Mouse (Mus musculus): ENCODE data around the gene Hsd3b7. TPM values are rescaled to one million over a fixed set of nuclear protein-coding genes. Genes with fewer than 3 reads are reported as not detected.

The Hsd3b7 gene
- 35.2 and 37.3 TPM in 2 replicates for polyA plus RNA-seq (2015; fragmentation: Nextera tagmentation; extraction: Ambion mirVana)

DNA sequence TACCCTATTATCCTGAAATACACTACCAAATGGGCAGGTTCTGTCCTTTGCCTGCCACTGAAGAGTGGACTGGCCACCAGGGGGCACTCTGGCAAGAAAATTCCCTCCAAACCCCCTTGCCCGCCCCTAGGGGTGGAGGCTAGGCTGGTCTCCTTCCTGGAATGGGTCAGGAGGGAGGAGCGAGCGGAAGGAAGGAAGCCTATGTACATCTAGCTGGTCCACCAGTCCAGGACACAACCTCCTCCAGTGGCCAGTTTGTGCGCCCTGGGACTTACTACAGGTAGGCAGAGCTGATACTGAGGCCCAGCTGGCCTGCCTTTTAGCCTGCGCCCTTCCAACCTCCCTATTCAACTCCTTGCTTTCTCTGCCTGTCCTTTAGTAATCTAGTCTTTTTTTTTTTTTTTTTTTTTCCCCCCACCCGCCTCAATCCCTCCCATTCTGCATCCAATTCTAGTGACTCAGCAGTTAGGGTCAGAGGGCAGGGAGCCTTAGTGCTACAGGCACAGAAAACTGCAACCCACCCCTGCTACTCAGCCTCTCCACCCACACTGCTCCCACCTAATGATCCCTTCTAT, at the start of gene Hsd3b7:
Gene Hsd3b7 (plus strand): TSS at position 170 of the 575 bp plus-strand sequence.
- ATAC-seq = peak; percentile 86
- H3K4me1 ChIP-seq (replicated peaks; ENCODE audit: control insufficient read depth, insufficient read depth, low read length) = 0 out of 2 replicates have a peak, but pooled peaks cover 3% of the 10 kb centered on the region
- H3K4me2 ChIP-seq (replicated peaks; ENCODE audit: low read depth) = peak within 1 kb of the TSS; percentile 57
- H3K9ac ChIP-seq (ENCODE audit: low read depth, low read length) = peak within 1 kb of the TSS; percentile 22; the same call in 1 of the 2 replicates
- 25% methylated on average over 4 of the region's 6 CpGs for WGBS
- H3K4me3 ChIP-seq (ENCODE audit: low read depth, low read length) = peak within 1 kb of the TSS; percentile 25
- peak; percentile 99 for TF ChIP-seq CTCF (IDR thresholded peaks at IDR 0.05; ENCODE audit: low read depth)
- peak within 1 kb of the TSS; percentile 58 for H3K27ac ChIP-seq (ENCODE audit: low read depth, low read length)
- no peaks in the 10 kb centered on the region for H3K27me3 ChIP-seq (replicated peaks; ENCODE audit: control insufficient read depth, insufficient read depth, low read length)
- no peaks in the 10 kb centered on the region for H3K9me3 ChIP-seq (ENCODE audit: control insufficient read depth)
- peaks cover 57% of the 10 kb centered on the region for H3K36me3 ChIP-seq (ENCODE audit: control insufficient read depth, insufficient read depth)

DNA sequence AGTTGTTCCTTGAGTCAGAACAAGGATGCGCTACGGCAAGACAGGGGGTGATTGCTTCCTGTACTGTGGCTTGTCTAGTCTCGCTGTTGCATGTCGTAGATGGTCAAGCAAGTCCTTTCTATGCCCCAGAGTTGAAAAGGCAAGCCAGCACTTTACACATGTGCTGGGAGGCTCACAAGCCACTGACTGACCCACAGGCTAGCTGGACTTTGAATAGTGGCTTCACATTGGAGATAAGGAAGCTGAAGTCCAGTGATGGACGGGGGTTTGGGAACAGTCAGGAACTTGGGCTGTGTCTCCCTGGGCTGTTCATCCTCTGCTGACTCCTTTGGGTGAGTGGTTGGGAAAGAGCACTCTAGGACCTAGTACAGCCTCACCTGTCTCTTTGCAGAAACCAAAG, 48.8 kb upstream of the Hsd3b7 start:
- no peak for ATAC-seq
- H3K9ac ChIP-seq (ENCODE audit: low read depth, low read length) = no peak overlapping the region
- H3K27ac ChIP-seq (ENCODE audit: low read depth, low read length) = no peak overlapping the region
- peaks cover 77% of the 10 kb centered on the region for H3K36me3 ChIP-seq (ENCODE audit: control insufficient read depth, insufficient read depth)
- no peaks in the 10 kb centered on the region for H3K4me1 ChIP-seq (replicated peaks; ENCODE audit: control insufficient read depth, insufficient read depth, low read length)
- WGBS = 86% methylated on average over 5 of the region's 5 CpGs
- TF ChIP-seq CTCF (IDR thresholded peaks at IDR 0.05; ENCODE audit: low read depth) = no peak
- no peaks in the 10 kb centered on the region for H3K9me3 ChIP-seq (ENCODE audit: control insufficient read depth)
- no peaks in the 10 kb centered on the region for H3K27me3 ChIP-seq (replicated peaks; ENCODE audit: control insufficient read depth, insufficient read depth, low read length)
- no peak overlapping the region for H3K4me2 ChIP-seq (replicated peaks; ENCODE audit: low read depth)
- H3K4me3 ChIP-seq (ENCODE audit: low read depth, low read length) = no peak overlapping the region

DNA sequence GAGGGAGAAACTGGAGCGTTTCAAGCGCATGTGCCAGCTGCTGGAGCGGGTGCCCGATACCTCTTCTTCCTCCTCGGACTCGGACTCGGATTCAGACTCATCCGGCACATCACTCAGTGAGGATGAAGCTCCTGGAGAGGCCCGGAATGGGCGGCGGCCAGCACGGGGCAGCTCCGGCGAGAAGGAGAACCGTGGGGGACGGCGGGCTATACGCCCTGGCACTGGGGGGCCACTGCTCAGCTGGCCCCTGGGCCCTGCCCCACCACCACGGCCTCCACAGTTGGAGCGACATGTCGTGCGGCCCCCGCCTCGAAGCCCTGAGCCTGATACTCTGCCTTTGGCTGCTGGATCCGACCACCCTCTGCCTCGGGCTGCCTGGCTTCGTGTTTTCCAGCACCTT, 48.3 kb upstream of the Hsd3b7 start:
- no peaks in the 10 kb centered on the region for H3K4me1 ChIP-seq (replicated peaks; ENCODE audit: control insufficient read depth, insufficient read depth, low read length)
- 92% methylated on average over 27 of the region's 27 CpGs for WGBS
- H3K27me3 ChIP-seq (replicated peaks; ENCODE audit: control insufficient read depth, insufficient read depth, low read length) = no peaks in the 10 kb centered on the region
- no peak overlapping the region for H3K27ac ChIP-seq (ENCODE audit: low read depth, low read length)
- H3K36me3 ChIP-seq (ENCODE audit: control insufficient read depth, insufficient read depth) = peaks cover 81% of the 10 kb centered on the region
- H3K4me3 ChIP-seq (ENCODE audit: low read depth, low read length) = no peak overlapping the region
- no peak for ATAC-seq
- H3K4me2 ChIP-seq (replicated peaks; ENCODE audit: low read depth) = no peak overlapping the region
- TF ChIP-seq CTCF (IDR thresholded peaks at IDR 0.05; ENCODE audit: low read depth) = no peak
- no peak overlapping the region for H3K9ac ChIP-seq (ENCODE audit: low read depth, low read length)
- H3K9me3 ChIP-seq (ENCODE audit: control insufficient read depth) = no peaks in the 10 kb centered on the region

DNA sequence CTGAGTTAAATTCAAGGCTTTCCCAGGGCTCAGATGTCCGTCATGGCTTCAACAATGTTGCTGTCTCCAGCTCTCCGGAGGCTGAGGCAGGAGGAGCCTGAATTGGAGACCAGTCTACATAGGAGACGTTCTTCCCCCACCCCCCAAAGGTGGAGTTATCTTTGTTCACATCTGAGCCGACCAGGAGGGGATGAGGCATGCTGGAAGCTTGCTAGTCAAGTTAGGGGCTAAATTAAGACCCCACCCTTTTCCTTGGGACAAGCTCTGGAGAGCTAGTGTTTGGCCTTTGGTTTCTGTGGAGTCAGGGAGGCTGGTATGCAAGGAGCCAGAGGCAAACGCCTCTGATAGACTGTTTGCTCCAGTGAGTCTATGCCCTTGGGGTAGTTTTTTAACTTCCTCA, 47.2 kb upstream of the Hsd3b7 start:
- Histone ChIP-seq H3K9me3 (ENCODE audit: control insufficient read depth) (no peaks in the 10 kb centered on the region), H3K36me3 (ENCODE audit: control insufficient read depth, insufficient read depth) (peaks cover 89% of the 10 kb centered on the region), H3K9ac (ENCODE audit: low read depth, low read length) (no peak overlapping the region), H3K4me2 (replicated peaks; ENCODE audit: low read depth) (no peak overlapping the region), H3K4me3 (ENCODE audit: low read depth, low read length) (no peak overlapping the region), H3K27ac (ENCODE audit: low read depth, low read length) (no peak overlapping the region), H3K4me1 (replicated peaks; ENCODE audit: control insufficient read depth, insufficient read depth, low read length) (no peaks in the 10 kb centered on the region), H3K27me3 (replicated peaks; ENCODE audit: control insufficient read depth, insufficient read depth, low read length) (no peaks in the 10 kb centered on the region)
- ATAC-seq = no peak
- no peak for TF ChIP-seq CTCF (IDR thresholded peaks at IDR 0.05; ENCODE audit: low read depth)
- WGBS = 54% methylated on average over 5 of the region's 5 CpGs

DNA sequence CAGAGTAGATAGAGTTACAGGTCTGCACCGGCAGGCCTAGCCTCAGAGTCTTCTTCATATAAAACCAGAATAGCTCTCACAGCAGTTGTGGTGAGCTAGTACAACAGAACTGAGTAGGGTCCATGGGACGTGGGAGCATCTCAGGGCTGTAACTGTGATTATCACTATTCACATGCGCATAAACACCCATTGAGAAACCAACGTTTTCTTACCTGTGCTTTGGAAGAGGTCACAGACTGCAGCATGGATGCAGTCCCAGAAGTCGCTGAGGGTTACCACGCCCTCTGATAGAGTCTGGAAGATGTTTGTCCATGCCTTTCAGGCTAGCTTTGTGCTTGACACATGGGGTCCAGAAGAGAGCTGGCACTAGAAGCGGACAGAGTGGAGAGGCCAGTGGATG, 46.7 kb upstream of the Hsd3b7 start:
- Histone ChIP-seq H3K4me3 (ENCODE audit: low read depth, low read length) (no peak overlapping the region), H3K9me3 (ENCODE audit: control insufficient read depth) (no peaks in the 10 kb centered on the region), H3K4me2 (replicated peaks; ENCODE audit: low read depth) (no peak overlapping the region), H3K27ac (ENCODE audit: low read depth, low read length) (no peak overlapping the region), H3K36me3 (ENCODE audit: control insufficient read depth, insufficient read depth) (peaks cover 83% of the 10 kb centered on the region), H3K4me1 (replicated peaks; ENCODE audit: control insufficient read depth, insufficient read depth, low read length) (no peaks in the 10 kb centered on the region), H3K27me3 (replicated peaks; ENCODE audit: control insufficient read depth, insufficient read depth, low read length) (no peaks in the 10 kb centered on the region), H3K9ac (ENCODE audit: low read depth, low read length) (no peak overlapping the region)
- WGBS = 75% methylated on average over 7 of the region's 7 CpGs
- ATAC-seq = no peak
- TF ChIP-seq CTCF (IDR thresholded peaks at IDR 0.05; ENCODE audit: low read depth) = no peak

DNA sequence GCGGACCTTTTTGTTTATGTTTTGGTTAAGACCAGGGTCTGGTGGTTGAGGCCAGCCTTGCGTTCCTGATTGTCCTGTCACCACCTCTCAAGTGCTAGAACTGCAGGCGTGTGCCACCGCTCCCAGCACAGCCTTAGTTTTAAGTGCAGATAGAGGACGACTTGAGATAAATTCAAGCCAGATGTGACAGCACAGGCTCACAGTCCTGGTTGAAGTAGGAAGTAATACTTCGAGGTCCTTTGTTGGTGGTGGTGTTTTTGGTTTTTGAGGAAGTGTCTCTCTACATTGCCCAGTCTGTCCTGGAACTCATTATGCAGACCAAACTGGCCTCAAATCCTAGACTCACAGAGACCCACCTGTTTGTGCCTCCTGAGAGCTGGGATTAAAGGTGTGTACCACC, 40.7 kb upstream of the Hsd3b7 start:
- H3K36me3 ChIP-seq (ENCODE audit: control insufficient read depth, insufficient read depth) = peaks cover 54% of the 10 kb centered on the region
- no peak for ATAC-seq
- H3K27ac ChIP-seq (ENCODE audit: low read depth, low read length) = no peak overlapping the region
- TF ChIP-seq CTCF (IDR thresholded peaks at IDR 0.05; ENCODE audit: low read depth) = no peak
- no peaks in the 10 kb centered on the region for H3K27me3 ChIP-seq (replicated peaks; ENCODE audit: control insufficient read depth, insufficient read depth, low read length)
- no peak overlapping the region for H3K9ac ChIP-seq (ENCODE audit: low read depth, low read length)
- no peaks in the 10 kb centered on the region for H3K9me3 ChIP-seq (ENCODE audit: control insufficient read depth)
- H3K4me3 ChIP-seq (ENCODE audit: low read depth, low read length) = no peak overlapping the region
- no peaks in the 10 kb centered on the region for H3K4me1 ChIP-seq (replicated peaks; ENCODE audit: control insufficient read depth, insufficient read depth, low read length)
- 59% methylated on average over 6 of the region's 6 CpGs for WGBS
- H3K4me2 ChIP-seq (replicated peaks; ENCODE audit: low read depth) = no peak overlapping the region

Measured in intestine, postnatal 0 days (tissue).